Mouse (Mus musculus) stomach, postnatal 0 days (tissue): ENCODE measurements around the gene Fam92b.

ENCODE experiments used
- CTCF ChIP-seq: IDR thresholded peaks from 2 replicates; pipeline ENCODE4 v1.5.1; 2016; ENCODE audit warnings: antibody characterized with exemption, low read depth, mild to moderate bottlenecking, moderate library complexity
- EP300 ChIP-seq: optimal IDR thresholded peaks from 2 replicates; pipeline ENCODE3; 2016; ENCODE audit warnings: antibody characterized with exemption

DNA sequence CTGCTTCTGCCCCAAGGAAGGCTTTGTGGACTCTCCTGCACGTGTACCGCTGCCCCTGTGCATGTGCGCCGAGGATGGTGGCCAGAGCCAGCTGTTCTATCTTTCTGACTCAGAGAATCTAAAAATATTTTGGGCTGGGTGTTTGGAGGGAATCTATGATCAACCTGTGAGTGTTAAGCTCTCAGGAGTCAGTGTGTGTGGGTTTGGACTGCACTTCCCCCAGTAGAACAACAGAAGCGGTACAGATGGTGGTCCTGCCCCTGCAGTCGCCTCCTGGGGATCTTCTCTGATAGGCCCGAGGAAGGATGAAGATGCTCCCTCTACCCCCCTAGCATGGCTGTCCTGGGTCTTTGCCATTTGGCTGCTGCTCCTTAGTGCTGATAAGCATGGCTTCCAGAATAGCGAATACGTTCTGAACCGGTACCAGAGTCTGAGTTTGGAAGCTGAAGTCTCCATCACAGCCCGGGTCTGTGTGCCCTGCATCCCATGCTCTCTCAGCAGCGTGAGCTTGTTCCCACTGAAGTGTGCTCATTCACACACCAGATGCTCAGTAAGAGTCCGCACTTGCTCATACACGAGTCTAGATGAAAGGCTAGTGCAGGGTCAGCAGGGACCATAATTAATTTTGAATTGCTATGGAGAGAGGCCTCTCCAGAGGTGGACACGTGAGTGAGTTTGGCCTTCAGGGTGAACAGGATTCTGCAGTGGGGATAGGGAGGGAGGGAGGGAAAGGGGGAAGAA lies 33.2 kb downstream of the Fam92b start:
- TF ChIP-seq CTCF (no peak), EP300 (no peak)
